Mouse (Mus musculus) left cerebral cortex, adult 8-10 months (tissue): ENCODE results near the gene Etv5. TPM values are rescaled to one million over a fixed set of nuclear protein-coding genes. Genes with fewer than 3 reads are reported as not detected.

ENCODE experiments used
- DNase-seq, 2 experiments: peaks; one replicate each; pipeline ENCODE4 v3.0.0; 2022; ENCODE audit warnings: low spot score in 2 of 2
- total RNA-seq, 4 experiments: library from RNA; stranded (reverse); gene quantifications; 2 replicates each; pipeline ENCODE4 v1.2.4; 2022

The Etv5 gene
- total RNA-seq, 4 experiments from 2014 or later = 60.9 to 81.8 (median 65.7) TPM

GRCm38 (mm10) chr16:22430211-22430951, 9.1 kb downstream of the Etv5 start:
- peak in 1 of 2 experiments; percentile 70 for DNase-seq

- no peak for DNase-seq
Observed at GRCm38 (mm10) chr16:22429377-22429776, 10.1 kb downstream of the Etv5 start.

DNA sequence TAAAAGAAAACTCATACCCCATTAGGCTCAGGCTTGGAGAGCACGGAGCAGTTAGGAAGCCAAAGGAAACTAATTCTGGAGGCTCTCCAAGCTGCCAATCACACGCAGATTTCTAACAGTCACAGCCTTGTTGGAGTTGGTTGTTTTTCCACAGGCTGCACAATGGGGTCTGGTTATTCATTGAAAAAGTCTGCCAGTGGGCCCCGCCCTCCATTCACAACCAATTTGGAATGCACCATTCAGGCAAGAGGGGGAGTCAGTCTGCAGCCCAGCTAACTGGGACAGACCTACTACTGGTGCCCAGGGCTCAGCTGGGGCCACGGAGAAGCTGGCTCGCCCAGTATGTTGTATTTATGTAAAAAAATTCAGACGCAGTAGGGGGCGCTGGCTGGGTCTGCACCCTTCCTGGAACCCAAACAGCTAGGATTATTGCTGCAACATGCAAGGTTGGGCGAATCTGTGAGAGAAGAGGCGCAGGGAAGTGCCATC, 10.6 kb downstream of the Etv5 start:
- DNase-seq = peak; percentile 60 to 89

DNA sequence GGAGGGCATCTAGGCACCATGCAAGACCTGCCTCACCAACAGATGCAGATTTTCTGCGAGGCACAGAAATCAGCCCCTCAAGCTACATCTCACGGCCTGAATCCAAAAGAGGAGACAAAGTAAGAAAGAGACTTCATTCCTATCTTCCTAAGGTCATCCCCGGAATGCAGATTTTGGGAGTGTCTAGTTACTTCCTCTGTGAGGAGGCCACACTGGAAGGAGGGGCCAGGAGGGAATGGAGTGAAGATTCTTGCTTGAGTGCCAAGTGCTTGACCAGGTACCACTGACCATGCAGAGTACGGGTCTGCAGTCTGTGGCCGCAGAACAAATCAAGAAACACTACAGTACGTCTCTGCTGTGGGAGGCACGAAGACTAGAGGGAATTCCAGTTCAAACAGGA, 12.7 kb downstream of the Etv5 start:
- DNase-seq = no peak

- DNase-seq = no peak
Observed at GRCm38 (mm10) chr16:22422256-22422655, 17.3 kb downstream of the Etv5 start.

DNA sequence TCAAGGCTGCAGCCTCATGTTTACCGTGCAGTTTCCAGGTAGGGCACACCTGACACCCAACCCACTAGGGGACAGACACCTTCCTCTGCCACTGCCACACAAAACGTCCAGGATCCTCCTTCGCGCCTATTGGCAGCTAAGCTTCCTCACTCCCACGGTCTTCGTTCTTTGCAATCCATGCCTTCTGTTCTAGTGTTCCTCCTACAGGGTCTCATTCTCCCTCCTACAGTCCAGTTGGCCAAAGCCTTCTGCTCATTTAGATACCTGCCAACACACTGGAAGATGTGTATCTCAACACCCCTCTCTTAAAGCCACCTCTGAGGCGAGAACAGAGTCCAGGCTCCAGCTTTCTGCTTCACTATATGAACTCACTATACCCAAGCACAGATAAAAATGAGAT, 21.6 kb downstream of the Etv5 start:
- peak in 1 of 2 experiments; percentile 85 for DNase-seq

DNA sequence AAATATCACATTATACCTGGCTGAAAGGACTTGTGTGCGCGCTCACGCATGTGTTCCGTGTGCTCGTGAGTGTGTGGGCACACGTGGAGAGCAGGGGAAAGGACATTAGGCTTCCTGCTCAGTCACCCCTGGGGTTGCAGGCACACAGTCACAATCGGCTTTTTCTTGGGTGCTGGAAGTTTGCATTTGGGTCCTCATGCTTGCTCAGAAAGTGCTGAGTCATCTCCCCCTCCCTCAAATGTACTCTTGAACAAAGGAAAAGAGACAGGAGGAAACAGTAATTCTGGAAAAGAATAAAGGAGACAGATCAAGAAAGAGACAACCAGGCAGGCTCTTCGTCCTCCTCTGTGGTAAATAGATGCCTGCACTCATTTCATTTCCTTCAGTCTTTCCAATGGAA, 22.5 kb downstream of the Etv5 start:
- DNase-seq = no peak

GRCm38 (mm10) chr16:22416140-22416848, 23.2 kb downstream of the Etv5 start:
- DNase-seq = no peak

- DNase-seq = no peak
Observed at GRCm38 (mm10) chr16:22414205-22414754, 25.2 kb downstream of the Etv5 start.

DNA sequence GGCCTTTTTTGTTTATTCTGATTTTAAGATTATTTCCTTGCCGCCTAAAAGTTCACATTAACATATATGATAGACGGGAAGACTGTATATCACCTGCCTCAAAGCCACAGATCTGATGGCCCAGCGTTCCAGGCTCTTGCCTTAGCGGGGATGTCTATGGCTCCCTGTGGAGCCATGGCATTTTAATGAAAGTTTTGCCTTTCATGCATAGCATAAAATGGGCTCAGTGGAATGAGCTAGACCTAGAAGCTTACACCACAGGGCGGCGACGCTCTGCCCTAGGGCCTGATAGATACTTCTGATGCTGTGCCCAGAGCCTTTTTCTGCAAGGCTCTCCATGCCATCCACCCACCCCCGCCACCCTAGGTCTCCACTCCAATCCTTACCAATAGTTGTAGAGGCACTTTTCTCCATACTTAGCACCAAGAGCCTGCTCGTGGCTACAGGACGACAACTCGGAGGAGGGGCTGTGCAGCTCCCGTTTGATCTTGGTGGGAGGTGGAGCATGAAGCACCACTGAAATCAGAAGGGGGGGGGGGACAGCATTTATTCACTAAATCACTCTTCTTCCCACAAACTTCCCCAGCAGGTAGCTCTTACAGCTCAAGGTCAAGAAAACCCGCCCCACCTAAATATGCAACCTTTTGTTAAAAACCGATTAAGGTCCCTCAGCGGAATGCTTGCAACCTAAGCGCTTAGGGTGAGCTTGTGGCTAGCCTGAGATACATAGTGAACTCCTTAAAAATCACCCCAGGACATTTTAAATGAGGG, 26.9 kb downstream of the Etv5 start:
- DNase-seq = no peak

DNA sequence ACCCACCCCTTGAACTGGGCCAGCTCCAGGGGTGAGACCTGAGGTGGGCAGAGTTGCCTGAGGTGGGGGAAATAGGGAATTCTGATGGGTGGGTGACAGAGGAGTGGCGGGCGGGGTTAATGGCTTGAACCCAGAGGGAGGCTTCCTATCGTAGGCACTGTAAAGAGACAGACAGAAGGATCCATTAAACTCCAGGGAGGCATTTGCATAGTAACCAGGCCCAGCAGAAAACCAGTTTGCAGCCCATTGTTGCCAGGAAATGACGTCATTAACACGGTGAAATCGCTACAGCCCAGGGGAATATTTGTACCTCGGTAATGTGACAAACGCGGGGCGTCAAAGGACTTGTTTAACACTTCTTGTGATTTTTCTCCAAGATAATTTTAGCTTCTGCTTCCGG, 27.8 kb downstream of the Etv5 start:
- no peak for DNase-seq

- no peak for DNase-seq
Observed at GRCm38 (mm10) chr16:22410000-22410399, 29.5 kb downstream of the Etv5 start.

GRCm38 (mm10) chr16:22408642-22409360, 30.7 kb downstream of the Etv5 start:
- DNase-seq = peak in 1 of 2 experiments; percentile 80

GRCm38 (mm10) chr16:22406747-22407146, 32.8 kb downstream of the Etv5 start:
- no peak for DNase-seq

DNA sequence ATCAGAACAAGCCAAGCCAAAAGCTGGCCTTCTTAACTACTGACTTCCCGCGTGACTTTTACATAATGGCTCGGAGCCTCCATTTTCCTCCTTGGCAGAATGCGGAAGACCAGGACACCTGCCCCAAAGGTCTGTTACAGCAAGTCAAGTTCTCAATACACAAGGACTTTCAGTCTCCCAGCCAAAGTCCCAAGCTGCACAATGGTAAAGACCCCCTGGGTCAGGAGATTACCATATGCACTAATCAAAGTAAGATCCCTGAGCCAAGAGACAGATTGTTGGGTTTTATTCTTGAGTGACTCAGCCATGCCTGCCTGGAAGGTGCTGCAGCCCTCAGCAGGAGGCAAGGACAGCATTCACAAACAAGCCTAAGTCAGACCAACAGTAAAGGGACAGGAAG, 33.5 kb downstream of the Etv5 start:
- no peak for DNase-seq

GRCm38 (mm10) chr16:22405492-22405891, 34.0 kb downstream of the Etv5 start:
- no peak for DNase-seq

DNA sequence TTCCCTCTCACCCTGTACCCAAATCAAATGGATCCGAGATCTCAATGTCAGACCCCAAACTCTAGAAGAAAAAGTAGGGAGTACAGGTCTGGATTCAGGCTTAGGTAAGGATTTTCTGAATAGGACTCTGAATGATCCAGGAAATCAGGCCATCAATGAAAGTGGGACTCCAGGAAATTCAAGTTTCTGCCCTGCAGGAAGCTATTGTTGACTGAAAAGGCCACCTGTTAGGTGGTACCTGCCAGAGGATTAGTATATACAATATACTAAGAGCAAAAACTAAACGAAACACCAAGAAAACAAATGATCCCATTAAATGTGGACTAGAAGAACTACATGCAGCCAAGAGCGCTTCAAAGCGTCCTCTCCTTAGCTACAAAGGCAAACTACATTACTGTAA, 35.8 kb downstream of the Etv5 start:
- DNase-seq = no peak

GRCm38 (mm10) chr16:22402600-22402999, 36.9 kb downstream of the Etv5 start:
- no peak for DNase-seq

DNA sequence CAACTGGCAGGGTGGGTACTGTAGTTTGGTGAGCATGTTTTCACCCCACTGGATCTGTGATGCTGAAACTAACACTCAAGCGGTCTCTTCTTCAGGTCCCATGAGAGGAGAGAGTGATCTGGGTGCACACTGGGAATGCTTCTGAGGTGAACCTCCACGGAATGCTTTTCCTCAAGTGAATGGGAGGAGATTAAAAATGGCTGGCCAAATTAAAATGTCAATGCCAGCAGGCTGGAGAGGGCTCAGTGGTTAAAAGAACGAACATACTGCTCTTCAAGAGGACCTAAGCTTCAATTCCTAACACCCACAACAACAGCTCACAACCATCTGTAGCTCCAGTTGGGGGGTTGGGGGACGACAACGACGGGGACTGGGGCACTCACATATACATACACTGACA, 39.3 kb downstream of the Etv5 start:
- no peak for DNase-seq

GRCm38 (mm10) chr16:22398784-22399453, 40.6 kb downstream of the Etv5 start:
- DNase-seq = no peak
